Mouse (Mus musculus): ENCODE data around the gene Gm42372.

The Gm42372 gene

DNA sequence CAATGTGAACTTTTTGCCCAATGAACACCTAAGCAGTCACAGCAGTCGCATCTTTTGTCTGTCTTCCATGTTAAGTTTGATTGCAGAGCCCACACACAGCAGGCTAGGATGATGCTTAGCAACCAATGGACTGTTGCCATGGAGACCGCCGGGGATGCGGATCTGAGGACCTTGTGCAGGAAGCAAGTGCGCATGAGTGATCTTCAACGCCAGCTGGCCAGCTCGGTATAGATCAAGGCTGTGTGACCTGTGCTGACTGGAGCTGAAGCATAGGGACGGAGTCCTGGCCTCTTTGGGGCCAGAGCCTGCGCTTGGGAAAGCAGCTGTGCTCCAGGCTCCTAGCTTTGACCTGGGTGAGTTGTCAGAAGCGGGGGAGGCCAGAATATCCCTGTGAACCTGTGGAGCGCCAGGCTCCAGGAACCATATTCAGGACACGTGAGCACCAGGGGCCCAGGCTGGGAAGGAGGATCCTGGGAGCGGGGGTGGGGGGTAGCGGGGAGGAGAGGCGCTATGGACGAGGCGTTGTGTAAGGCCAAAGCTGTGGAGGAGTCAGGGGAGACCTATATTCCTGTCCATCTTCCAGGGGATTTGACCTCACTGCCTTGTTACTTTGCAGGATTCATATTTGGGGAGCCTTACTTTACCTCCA, 23.2 kb upstream of the Gm42372 start, which contains the start of gene Pnmal1:
Gene Pnmal1 (plus strand): TSS at position 141 of the 649 bp plus-strand sequence.
- WGBS = 11% methylated on average over 17 of the region's 17 CpGs

DNA sequence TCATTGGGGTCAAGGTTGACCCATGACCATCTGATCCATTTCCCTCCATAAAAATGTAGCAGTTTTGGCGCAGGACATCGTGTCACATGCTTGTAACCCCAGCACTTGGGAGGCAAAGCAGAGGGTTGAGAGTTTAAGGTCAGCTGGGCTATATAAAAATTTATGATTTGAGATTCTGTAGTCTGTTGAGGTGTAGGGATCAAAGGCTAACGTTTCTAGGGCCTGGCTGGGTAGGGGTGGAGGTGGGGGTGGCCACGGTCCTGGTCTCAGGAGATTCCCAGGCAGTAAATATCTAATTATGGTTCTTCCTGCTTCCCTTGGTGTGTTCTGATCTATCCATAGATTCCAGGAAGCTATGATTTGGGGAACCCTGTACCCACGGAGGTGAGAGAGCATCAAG, 21.2 kb upstream of the Gm42372 start:
- WGBS = 82% methylated on average over 5 of the region's 5 CpGs

GRCm38 (mm10) chr7:16968414-16968813, 14.5 kb upstream of the Gm42372 start:
- WGBS = 92% methylated on average over 6 of the region's 6 CpGs

DNA sequence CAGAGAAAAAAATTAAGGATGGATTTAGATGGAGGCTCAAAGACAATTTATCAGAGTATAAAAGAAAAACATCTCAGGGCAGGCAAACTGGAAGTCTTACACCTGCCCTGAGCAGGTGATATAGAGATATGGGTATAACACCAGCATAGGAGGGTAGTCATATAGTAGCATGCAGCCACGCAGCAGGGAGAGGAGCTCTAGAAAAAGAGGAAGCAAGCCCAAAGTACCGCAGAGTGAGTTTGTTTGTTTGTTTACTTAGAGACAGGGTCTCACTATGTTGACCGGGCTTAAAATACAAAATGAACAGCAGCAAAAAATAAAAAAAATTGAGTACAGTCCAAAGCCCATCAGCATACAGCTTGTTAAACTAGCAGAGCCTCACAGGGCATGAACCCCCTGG, 11.7 kb upstream of the Gm42372 start:
- WGBS = 88% methylated on average over 3 of the region's 3 CpGs

GRCm38 (mm10) chr7:16974018-16974417, 8.9 kb upstream of the Gm42372 start:
- WGBS = 39% methylated on average over 6 of the region's 6 CpGs

DNA sequence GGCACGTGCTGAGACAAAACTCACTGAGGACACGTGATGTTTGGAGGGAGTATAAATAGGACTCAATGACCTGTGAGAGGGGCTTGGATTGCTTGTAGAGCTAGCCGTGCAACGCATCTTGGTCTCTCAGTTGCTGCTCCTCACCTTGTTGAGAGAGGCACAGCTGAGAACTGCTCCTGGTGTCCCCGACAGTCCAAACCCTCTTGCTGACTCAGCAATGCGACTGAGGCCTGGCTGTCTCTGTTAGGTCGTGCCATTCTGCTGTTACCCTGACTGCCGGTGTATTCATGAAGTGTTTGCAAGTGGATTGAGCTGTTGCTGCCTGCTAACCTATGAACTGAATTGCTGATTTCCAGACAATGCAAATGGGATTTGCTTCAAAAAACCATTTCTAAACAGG, 6.6 kb upstream of the Gm42372 start:
- 85% methylated on average over 8 of the region's 8 CpGs for WGBS

DNA sequence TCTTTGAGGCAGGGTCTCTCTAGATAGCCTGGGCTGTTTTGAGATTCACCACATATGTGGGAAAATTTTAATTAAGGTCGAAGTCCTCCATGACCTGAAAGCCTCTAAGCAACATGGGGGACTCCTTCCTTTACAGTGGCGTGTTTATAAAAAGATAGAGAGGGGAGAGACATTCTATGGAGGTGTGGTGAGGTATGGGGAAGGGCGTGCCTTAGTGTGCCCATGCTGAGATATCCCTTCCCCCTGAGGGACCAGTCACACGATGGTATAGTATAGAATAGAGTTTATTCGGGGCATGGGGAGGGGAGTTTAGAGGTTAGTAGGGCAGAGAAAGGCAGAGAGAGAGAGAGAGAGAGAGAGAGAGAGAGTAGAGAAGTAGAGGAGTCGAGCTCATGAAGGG, 4.7 kb upstream of the Gm42372 start:
- WGBS = 81% methylated on average over 6 of the region's 6 CpGs

DNA sequence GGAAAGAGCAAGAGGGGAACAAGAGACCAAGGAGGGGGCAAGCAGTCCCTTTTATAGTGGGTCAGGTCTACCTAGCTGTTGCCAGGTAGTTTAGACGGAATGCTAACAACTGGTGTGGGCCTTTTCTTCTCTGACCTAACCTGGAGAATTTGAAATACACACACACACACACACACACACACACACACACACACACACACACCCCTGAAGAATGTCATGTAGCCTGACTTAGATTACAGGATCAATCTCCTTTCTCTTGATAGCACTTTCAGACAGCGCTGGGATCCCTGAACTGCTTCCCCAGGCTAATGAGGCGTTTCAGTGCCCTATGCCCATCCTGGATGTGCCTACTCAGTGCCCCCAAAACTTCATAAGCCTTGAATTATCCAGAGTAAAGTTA, 4.3 kb upstream of the Gm42372 start:
- WGBS = 97% methylated on average over 3 of the region's 3 CpGs

DNA sequence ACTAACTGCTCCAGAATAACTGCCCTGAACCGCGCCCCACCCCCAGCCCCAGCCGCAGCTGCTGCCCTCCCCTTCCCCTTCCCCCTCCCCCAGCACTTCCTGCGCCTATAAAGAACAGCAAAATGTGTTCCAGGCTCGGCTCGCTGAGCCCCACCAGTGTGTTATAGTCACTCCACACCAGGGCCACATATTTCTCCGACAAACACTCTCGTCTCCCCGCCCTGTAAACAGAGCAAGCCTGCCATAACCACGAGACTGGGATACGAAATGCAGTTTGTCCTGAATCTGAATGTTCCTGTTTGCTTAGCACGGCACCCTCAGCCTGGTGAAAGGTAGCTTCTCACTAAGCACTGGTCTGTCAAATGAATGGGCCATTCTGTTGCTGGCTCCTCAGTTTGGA, 2.5 kb upstream of the Gm42372 start:
- WGBS = 2% methylated on average over 12 of the region's 12 CpGs

GRCm38 (mm10) chr7:16987541-16988149, 4.8 kb downstream of the Gm42372 start:
- WGBS = 38% methylated on average over 7 of the region's 7 CpGs

DNA sequence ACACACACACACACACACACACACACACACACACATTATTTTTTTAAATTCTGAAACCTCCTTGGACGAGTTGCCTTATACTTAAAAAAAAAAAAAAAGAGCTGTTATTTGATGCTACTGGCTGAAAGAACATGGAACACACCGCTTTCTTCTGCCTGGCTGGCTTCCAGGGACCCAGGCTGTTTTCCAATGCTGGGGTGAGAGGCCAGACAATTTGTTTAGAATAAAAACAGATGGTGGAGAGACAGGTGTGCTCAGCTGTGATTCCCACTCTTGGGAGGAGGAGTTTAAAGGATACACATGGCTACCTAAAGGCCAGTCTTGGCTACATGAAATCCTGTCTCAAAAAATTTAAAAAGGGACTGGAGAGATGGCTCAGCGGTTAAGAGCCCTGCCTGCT, 5.5 kb downstream of the Gm42372 start:
- WGBS = 38% methylated on average over 3 of the region's 3 CpGs

DNA sequence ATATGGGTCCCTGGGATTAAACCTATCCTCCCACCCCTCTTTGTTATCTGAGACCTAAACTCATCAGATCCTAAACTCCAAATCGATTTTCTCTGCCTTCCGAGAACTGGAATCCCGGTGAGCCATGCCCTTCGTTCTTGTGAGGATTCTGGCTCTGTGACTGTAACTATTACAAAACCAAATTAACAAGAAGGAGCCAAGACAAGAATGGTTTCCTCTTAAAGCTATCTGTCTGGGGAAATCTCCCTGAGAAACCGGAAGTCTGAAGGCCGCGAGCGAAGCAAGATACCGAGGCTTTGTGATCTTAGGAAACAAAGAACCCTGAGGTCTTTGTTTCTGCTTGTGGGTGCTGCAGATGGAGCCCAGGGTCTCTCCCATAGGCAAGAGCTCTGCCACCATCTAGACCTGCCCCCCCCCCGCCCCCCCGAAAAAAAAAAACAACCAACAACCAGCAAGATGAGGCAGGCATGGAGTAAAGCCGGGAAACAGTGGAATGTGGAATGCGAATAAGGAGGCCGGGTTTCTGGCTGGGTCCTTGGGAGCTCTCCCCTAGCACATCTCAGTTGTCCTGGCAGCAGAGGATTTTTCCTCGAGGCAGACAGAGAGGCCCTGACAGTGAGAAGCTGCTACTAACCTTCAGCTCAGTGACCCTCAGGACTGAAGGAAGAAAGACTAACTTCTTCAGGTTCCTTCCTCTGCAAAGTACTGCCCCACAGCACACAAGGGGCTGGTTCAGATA, 7.3 kb downstream of the Gm42372 start:
- 28% methylated on average over 15 of the region's 15 CpGs for WGBS

DNA sequence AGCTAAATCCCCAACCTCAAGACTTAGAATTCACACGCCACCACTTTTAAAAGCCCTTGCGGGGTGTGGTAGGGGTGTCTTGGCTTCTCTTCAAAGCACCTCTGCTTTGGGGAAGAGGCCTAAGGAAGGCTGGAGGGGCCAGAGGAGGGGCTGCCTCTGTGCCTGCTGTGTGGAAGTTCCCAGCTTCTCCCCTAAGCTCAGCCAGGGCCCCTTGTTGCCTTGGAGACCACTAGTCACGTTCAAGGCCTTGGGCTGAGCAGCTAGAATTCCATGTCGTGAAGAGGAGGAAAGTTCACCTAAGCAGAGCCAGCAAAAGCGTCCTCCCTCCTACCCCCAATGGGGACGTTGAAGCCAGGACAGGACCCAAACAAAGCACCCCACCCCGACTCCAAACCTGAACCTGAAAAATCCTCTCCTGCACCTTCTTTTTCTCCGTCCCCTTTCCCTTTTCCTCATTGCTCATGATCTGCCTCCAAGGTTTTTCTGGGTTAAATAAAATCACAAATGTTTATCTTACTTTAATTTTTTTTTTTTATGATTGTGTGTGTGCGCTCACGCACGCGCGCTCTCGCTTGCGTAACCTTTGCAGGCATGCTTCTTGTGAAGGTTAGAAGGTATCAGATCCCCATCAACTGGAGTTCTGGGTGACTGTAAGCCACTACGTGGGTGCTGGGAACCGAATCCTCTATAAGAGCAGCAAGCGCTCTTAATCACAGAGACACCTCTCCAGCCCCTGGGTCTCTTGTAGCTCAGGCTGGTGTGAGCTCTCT, 9.0 kb downstream of the Gm42372 start:
- 71% methylated on average over 18 of the region's 18 CpGs for WGBS

GRCm38 (mm10) chr7:16992451-16992807, 9.5 kb downstream of the Gm42372 start, which contains the start of gene Ccdc8:
Ccdc8 (plus strand) TSS chr7:16992708.
- WGBS = 98% methylated on average over 5 of the region's 5 CpGs

DNA sequence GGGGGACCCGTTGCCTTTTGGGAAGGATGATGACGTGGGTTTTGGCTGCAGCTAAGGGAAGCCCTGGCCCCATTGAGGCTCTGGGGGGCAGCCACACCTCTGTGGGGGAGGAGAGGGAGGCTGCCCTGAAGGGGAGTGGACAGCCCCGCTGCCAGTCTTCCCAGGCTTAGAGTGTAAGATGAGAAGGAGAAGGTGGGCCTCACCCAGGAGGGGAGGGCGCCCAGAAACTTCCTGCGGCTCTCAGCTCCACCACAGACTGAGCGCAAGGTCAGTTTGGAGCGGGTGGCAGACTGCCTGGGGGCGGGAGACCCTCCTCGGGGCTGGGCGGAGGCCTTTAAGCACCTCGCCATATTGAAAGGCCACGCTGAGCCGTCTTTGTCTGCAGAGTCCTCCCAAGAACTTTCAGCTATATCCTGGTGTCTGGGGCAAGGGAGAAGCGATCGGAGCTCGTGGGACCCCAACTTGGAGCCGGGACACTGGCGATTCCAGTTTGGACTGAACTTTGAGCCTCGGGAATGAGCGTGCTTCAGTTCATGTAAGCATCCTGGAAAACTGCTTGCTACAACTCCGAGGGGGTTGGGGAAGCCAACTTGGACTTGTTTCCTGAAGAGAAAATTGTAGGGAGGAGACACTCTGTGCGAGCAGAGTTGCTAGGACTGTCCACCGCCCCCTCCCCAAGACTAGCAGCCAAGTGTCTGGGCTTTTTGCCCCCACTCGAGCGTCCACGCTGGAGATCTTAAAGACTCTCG, 10.9 kb downstream of the Gm42372 start:
- WGBS = 50% methylated on average over 27 of the region's 27 CpGs

- WGBS = 40% methylated on average over 20 of the region's 20 CpGs
These were observed 11.5 kb downstream of the Gm42372 start for GRCm38 (mm10) chr7:16994400-16994799.

DNA sequence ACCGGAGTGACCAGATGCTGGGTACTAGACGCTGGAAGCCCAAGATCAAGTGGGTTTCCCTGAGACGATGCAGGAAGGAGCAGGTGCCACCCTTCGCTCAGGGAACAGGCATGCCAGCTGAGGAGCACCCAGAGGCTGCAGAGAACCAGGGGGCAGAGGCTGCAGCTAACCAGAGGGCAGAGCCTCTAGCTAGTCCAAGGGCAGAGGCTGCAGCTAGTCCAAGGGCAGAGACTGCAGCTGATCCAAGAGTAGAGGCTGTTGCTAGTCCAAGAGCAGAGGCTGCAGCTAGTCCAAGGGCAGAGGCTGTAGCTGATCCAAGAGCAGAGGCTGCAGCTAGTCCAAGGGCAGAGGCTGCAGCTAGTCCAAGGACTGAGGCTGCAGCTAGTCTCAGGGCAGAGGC, 12.5 kb downstream of the Gm42372 start:
- WGBS = 76% methylated on average over 4 of the region's 4 CpGs

- WGBS = 67% methylated on average over 4 of the region's 4 CpGs
These were observed 16.3 kb downstream of the Gm42372 start for GRCm38 (mm10) chr7:16999233-16999632.

DNA sequence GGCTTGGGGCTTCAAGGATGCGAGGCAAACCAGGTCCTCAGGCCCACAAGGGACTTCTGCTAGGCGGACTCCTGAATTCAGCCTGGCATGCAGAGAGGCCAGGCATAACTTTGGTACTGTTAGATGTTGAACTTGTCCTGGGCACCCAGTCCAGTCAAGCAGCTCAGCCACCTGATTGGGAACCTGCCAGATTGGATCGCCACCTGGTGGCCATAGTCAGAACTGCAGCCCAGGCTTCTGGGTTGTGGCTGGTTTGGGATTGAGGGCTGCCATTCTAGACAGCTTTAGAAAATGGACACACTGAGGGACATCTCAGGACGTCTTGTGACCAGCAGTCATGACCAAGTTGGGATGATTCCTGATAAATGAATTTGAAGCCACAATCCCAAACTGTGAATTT, 16.8 kb downstream of the Gm42372 start:
- WGBS = 20% methylated on average over 4 of the region's 4 CpGs

GRCm38 (mm10) chr7:17002375-17003195, 19.7 kb downstream of the Gm42372 start:
- 8% methylated on average over 7 of the region's 7 CpGs for WGBS

Measured in cerebral cortex, adult 2 months (tissue).